Mouse (Mus musculus) embryonic facial prominence, embryonic 15.5 days (tissue): ENCODE data around the gene 4921539E11Rik. TPM values are rescaled to one million over a fixed set of nuclear protein-coding genes. Genes with fewer than 3 reads are reported as not detected.

Experiments
- ATAC-seq: fragments of 200-750 bp; cut with Nextera tagmentation; 2 replicates; pipeline ENCODE4 v1.8.0; 2017; ENCODE audit warnings: low read depth, moderate TSS enrichment; ENCODE audit not compliant: insufficient number of reproducible peaks, low FRiP score, low TSS enrichment
- H3K27ac ChIP-seq: fragments of 300-500 bp; sonication (generic); replicated peaks from 2 replicates; pipeline ENCODE4 v1.5.1; 2015; ENCODE audit warnings: mild to moderate bottlenecking, inconsistent platforms
- H3K27me3 ChIP-seq: fragments of 300-500 bp; sonication (generic); 2 replicates; pipeline ENCODE4 v1.6.1; 2015; ENCODE audit warnings: inconsistent platforms
- H3K36me3 ChIP-seq: fragments of 300-500 bp; sonication (generic); 2 replicates; pipeline ENCODE4 v1.6.1; 2015; ENCODE audit warnings: mild to moderate bottlenecking, inconsistent platforms
- H3K4me1 ChIP-seq: fragments of 300-500 bp; sonication (generic); 2 replicates; pipeline ENCODE4 v1.6.1; 2015; ENCODE audit warnings: inconsistent platforms
- H3K4me2 ChIP-seq: fragments of 300-500 bp; sonication (generic); replicated peaks from 2 replicates; pipeline ENCODE4 v1.6.1; 2015; ENCODE audit warnings: mild to moderate bottlenecking, inconsistent platforms
- H3K4me3 ChIP-seq: fragments of 300-500 bp; sonication (generic); replicated peaks from 2 replicates; pipeline ENCODE4 v1.5.1; 2015; ENCODE audit warnings: mild to moderate bottlenecking, inconsistent platforms
- H3K9ac ChIP-seq: fragments of 300-500 bp; sonication (generic); 2 replicates; pipeline ENCODE4 v1.6.1; 2015; ENCODE audit warnings: inconsistent platforms
- H3K9me3 ChIP-seq: fragments of 300-500 bp; sonication (generic); replicated peaks from 2 replicates; pipeline ENCODE4 v1.6.1; 2016; ENCODE audit warnings: inconsistent platforms
- WGBS: fragments of 180-500 bp; shearing (Covaris S2); methylation state at CpG from one replicate; pipeline ENCODE4 v1.1.7; 2015; 5-methylcytosine and 5-hydroxymethylcytosine counted together
- polyA plus RNA-seq: library from polyadenylated mRNA; unstranded; fragments of >200 nt; fragmentation: Nextera tagmentation; extraction: Ambion mirVana; gene quantifications from 2 replicates; pipeline ENCODE4 v1.2.1, GENCODE M21; 2015

4921539E11Rik gene
- polyA plus RNA-seq, 1 experiment from 2014 or later: not detected

- no peak overlapping the region for H3K27ac ChIP-seq
- 76% methylated on average over 8 of the region's 8 CpGs for WGBS
- H3K9ac ChIP-seq: no peak overlapping the region
- no peak overlapping the region for H3K4me2 ChIP-seq
- no peaks in the 10 kb centered on the region for H3K9me3 ChIP-seq
- H3K36me3 ChIP-seq: peaks cover 64% of the 10 kb centered on the region
- no peak overlapping the region for H3K4me3 ChIP-seq
- no peaks in the 10 kb centered on the region for H3K4me1 ChIP-seq
- no peaks in the 10 kb centered on the region for H3K27me3 ChIP-seq
- no peak for ATAC-seq
Measured at GRCm38 (mm10) chr4:103197401-103197800, 93.3 kb downstream of the 4921539E11Rik start.

- 90% methylated on average over 2 of the region's 2 CpGs for WGBS
- H3K4me2 ChIP-seq: no peak overlapping the region
- H3K36me3 ChIP-seq: peaks cover 70% of the 10 kb centered on the region
- H3K27me3 ChIP-seq: no peaks in the 10 kb centered on the region
- H3K4me3 ChIP-seq: no peak overlapping the region
- no peak overlapping the region for H3K27ac ChIP-seq
- no peak for ATAC-seq
- H3K9ac ChIP-seq: no peak overlapping the region
- H3K9me3 ChIP-seq: no peaks in the 10 kb centered on the region
- H3K4me1 ChIP-seq: no peaks in the 10 kb centered on the region
Measured at GRCm38 (mm10) chr4:103192421-103192820, 98.2 kb downstream of the 4921539E11Rik start.

GRCm38 (mm10) chr4:103188786-103189640 lies 101.7 kb downstream of the 4921539E11Rik start:
- H3K27me3 ChIP-seq: no peaks in the 10 kb centered on the region
- ATAC-seq: no peak
- 68% methylated on average over 8 of the region's 8 CpGs for WGBS
- H3K9ac ChIP-seq: no peak overlapping the region
- H3K4me3 ChIP-seq: no peak overlapping the region
- H3K4me2 ChIP-seq: no peak overlapping the region
- H3K9me3 ChIP-seq: no peaks in the 10 kb centered on the region
- no peaks in the 10 kb centered on the region for H3K4me1 ChIP-seq
- H3K27ac ChIP-seq: no peak overlapping the region
- H3K36me3 ChIP-seq: peaks cover 61% of the 10 kb centered on the region

Other genes with a start within 250 kb of the 4921539E11Rik start
- gene Mier1, start 176.5 kb downstream of the 4921539E11Rik start, polyA plus RNA-seq: 37.1 and 56.1 TPM in 2 replicates
- 6.4 and 8.6 TPM in 2 replicates for gene Wdr78, start 176.3 kb downstream of the 4921539E11Rik start, polyA plus RNA-seq
- 11.9 and 13.1 TPM in 2 replicates for gene Slc35d1, start 75.7 kb downstream of the 4921539E11Rik start, polyA plus RNA-seq
- gene Oma1, start 22.9 kb upstream of the 4921539E11Rik start, polyA plus RNA-seq: 17.0 and 18.6 TPM in 2 replicates